In genomic region chr10:93577271-93577886, GRCm38 (mm10) we compare ENCODE assay signal across 8 mouse cellular contexts. TPM values are rescaled to one million over a fixed set of nuclear protein-coding genes. Genes with fewer than 3 reads are reported as not detected.
DNase-seq lines count a peak whose midpoint lies in the region; ATAC-seq lines count a peak whose summit lies in the region.

No protein-coding gene starts in this region.

- peak; percentile 55; the same call in 1 of the 2 replicates for ATAC-seq in erythroid progenitor cell, adult 5-6 weeks (replicated peaks; ENCODE audit: low FRiP score, poor library complexity, severe bottlenecking)

- intact Hi-C loops in heart, postnatal 36 days (cut with DNase I): loop anchor here (5.0 to 10.0 kb wide), 2 partner anchors 285 to 533 kb away; no protein-coding TSS in a partner anchor

- peak; percentile 57 for DNase-seq in MEL-GATA-1-ER (ENCODE audit: extremely low read depth, low read depth)
- peak; percentile 92 for DNase-seq in brain, adult 2 months (ENCODE audit: low read depth, low spot score)
- DNase-seq in heart, postnatal 36 days: peak; percentile 56 to 71
- peak; percentile 63 for DNase-seq in layer of hippocampus, adult 9-10 months (ENCODE audit: low spot score)
- peak; percentile 71 for DNase-seq in lung, postnatal 25 days (ENCODE audit: low spot score)
- peak; percentile 58 to 64 for DNase-seq in right cerebral cortex, postnatal 36 days (ENCODE audit: low spot score in 2 of 2)
- peak; percentile 43 for DNase-seq in yolk sac, embryonic 10.5 days (ENCODE audit: low spot score)

RNA-seq across cellular contexts. Expression of gene Snrpf, which starts 12.1 kb away (rescaled TPM):
- 62.5 and 62.7 TPM in 2 replicates for total RNA-seq in erythroid progenitor cell, adult 5-6 weeks (2015; ENCODE audit: low replicate concordance)
- total RNA-seq in erythroid progenitor cell, adult 5-6 weeks (2017; ENCODE audit: low replicate concordance): 59.3 and 83.2 TPM in 2 replicates
- total RNA-seq in heart, postnatal 36 days (2021): 10 to 100 TPM in 1 of 2 experiments, 1 to 10 TPM in 1; 7.4 to 11.5 TPM

RNA-seq across cellular contexts. Expression of gene Ccdc38, which starts 36.9 kb away (rescaled TPM):
- total RNA-seq in erythroid progenitor cell, adult 5-6 weeks (2015; ENCODE audit: low replicate concordance): not detected in 2 replicates
- total RNA-seq in erythroid progenitor cell, adult 5-6 weeks (2017; ENCODE audit: low replicate concordance): 0.26 TPM in 1 of 2 replicates, not detected in the other
- not detected for total RNA-seq in heart, postnatal 36 days (2021)

RNA-seq across cellular contexts. Expression of gene Amdhd1, which starts 37.5 kb away (rescaled TPM):
- total RNA-seq in erythroid progenitor cell, adult 5-6 weeks (2015; ENCODE audit: low replicate concordance): 0.42 TPM in 1 of 2 replicates, not detected in the other
- total RNA-seq in erythroid progenitor cell, adult 5-6 weeks (2017; ENCODE audit: low replicate concordance): not detected in 2 replicates
- total RNA-seq in heart, postnatal 36 days (2021): not detected

Comparison
In these comparisons a context has a peak if more than half of its experiments do, and no peak if none do; other contexts are left out.
1. Peak in every context shown above with its lines: DNase-seq and ATAC-seq.
2. RNA of gene Snrpf, which starts 12.1 kb away (total RNA-seq): 59.3 to 83.2 TPM in erythroid progenitor cell, adult 5-6 weeks; 7.4 to 11.5 TPM in heart, postnatal 36 days; every median in the first group is over 4 times any median in the second.